ENCODE assay signal across 8 mouse cellular contexts in genomic region chr12:110935983-110936620, GRCm38 (mm10). TPM values are rescaled to one million over a fixed set of nuclear protein-coding genes. Genes with fewer than 3 reads are reported as not detected.
DNase-seq lines count a peak whose midpoint lies in the region; ATAC-seq lines count a peak whose summit lies in the region.

No protein-coding gene starts in this region.

- no peak overlapping the region for H3K4me3 ChIP-seq in hindbrain, embryonic 10.5 days
- no peak overlapping the region for H3K4me3 ChIP-seq in lung, embryonic 15.5 days

- no peaks in the 10 kb centered on the region for H3K9me3 ChIP-seq in hindbrain, embryonic 10.5 days
- H3K9me3 ChIP-seq in lung, embryonic 15.5 days = no peaks in the 10 kb centered on the region

- H3K27ac ChIP-seq in hindbrain, embryonic 10.5 days = no peak overlapping the region
- H3K27ac ChIP-seq in lung, embryonic 15.5 days = no peak overlapping the region

- peak; percentile 93 for DNase-seq in NIH3T3 (ENCODE audit: low read depth)
- peak; percentile 95 for DNase-seq in cerebellum, adult 9-10 months
- DNase-seq in frontal cortex, adult 2 months (ENCODE audit: extremely low spot score in 1 of 2, low spot score in 1 of 2) = peak; percentile 69 to 92
- DNase-seq in hindbrain, embryonic 10.5 days (ENCODE audit: low spot score) = peak; percentile 68
- DNase-seq in layer of hippocampus, adult 9-10 months (ENCODE audit: low spot score) = peak; percentile 84
- DNase-seq in retina, embryonic 14.5 days (ENCODE audit: low spot score) = peak; percentile 91
- DNase-seq in thymus, postnatal 36 days = peak; percentile 55 to 56

- H3K4me1 ChIP-seq in hindbrain, embryonic 10.5 days (replicated peaks) = 0 out of 2 replicates have a peak, but pooled peaks cover 5% of the 10 kb centered on the region
- no peaks in the 10 kb centered on the region for H3K4me1 ChIP-seq in lung, embryonic 15.5 days

- no peaks in the 10 kb centered on the region for H3K27me3 ChIP-seq in hindbrain, embryonic 10.5 days (ENCODE audit: insufficient read depth, poor library complexity, severe bottlenecking)
- no peaks in the 10 kb centered on the region for H3K27me3 ChIP-seq in lung, embryonic 15.5 days

- no peak overlapping the region for H3K4me2 ChIP-seq in lung, embryonic 15.5 days

- no peak overlapping the region for H3K9ac ChIP-seq in lung, embryonic 15.5 days

- peaks cover 72% of the 10 kb centered on the region for H3K36me3 ChIP-seq in hindbrain, embryonic 10.5 days
- peaks cover 19% of the 10 kb centered on the region for H3K36me3 ChIP-seq in lung, embryonic 15.5 days

- WGBS in hindbrain, embryonic 10.5 days = 66% methylated on average over 9 of the region's 9 CpGs
- WGBS in lung, embryonic 15.5 days = 59% methylated on average over 9 of the region's 9 CpGs

- peak; percentile 70; the same call in 1 of the 2 replicates for ATAC-seq in lung, embryonic 15.5 days (ENCODE audit: borderline replicate concordance, extremely low read depth, low FRiP score, low TSS enrichment)

RNA-seq across cellular contexts. Expression of gene Ankrd9, which starts 42.7 kb away (rescaled TPM):
- polyA plus RNA-seq in frontal cortex, adult 2 months (2012; rRNA removed) = 25.5 and 30.5 TPM in 2 replicates
- polyA plus RNA-seq in hindbrain, embryonic 10.5 days (2016; fragmentation: Nextera tagmentation; extraction: Ambion mirVana) = 16.2 and 16.6 TPM in 2 replicates
- polyA plus RNA-seq in lung, embryonic 15.5 days (2015; fragmentation: Nextera tagmentation; extraction: Ambion mirVana) = 13.3 and 13.6 TPM in 2 replicates

RNA-seq across cellular contexts. Expression of gene Tecpr2, which starts 47.0 kb away (rescaled TPM):
- polyA plus RNA-seq in frontal cortex, adult 2 months (2012; rRNA removed) = 27.6 and 29.4 TPM in 2 replicates
- polyA plus RNA-seq in hindbrain, embryonic 10.5 days (2016; fragmentation: Nextera tagmentation; extraction: Ambion mirVana) = 6.5 and 7.0 TPM in 2 replicates
- polyA plus RNA-seq in lung, embryonic 15.5 days (2015; fragmentation: Nextera tagmentation; extraction: Ambion mirVana) = 3.1 and 3.3 TPM in 2 replicates

RNA-seq across cellular contexts. Expression of gene Cinp, which starts 47.2 kb away (rescaled TPM):
- polyA plus RNA-seq in frontal cortex, adult 2 months (2012; rRNA removed) = 106 TPM in 2 replicates
- polyA plus RNA-seq in hindbrain, embryonic 10.5 days (2016; fragmentation: Nextera tagmentation; extraction: Ambion mirVana) = 82.0 and 92.8 TPM in 2 replicates
- polyA plus RNA-seq in lung, embryonic 15.5 days (2015; fragmentation: Nextera tagmentation; extraction: Ambion mirVana) = 73.7 and 79.1 TPM in 2 replicates
